In genomic region chr5:112552786-112553185, GRCm38 (mm10) we compare ENCODE assay signal across 14 mouse cellular contexts. TPM values are rescaled to one million over a fixed set of nuclear protein-coding genes. Genes with fewer than 3 reads are reported as not detected.
A peak's percentile ranks its signal among the peaks of the same experiment; 100 is the strongest.
DNase-seq lines count a peak whose midpoint lies in the region; ATAC-seq and TF ChIP-seq lines count a peak whose summit lies in the region.
"Had no signal": no experiment of that assay in that cellular context is flagged by ENCODE, and none has a peak within 500 bp of the region (broad histone marks: within the 10 kb centered on the region; RNA-seq: fewer than 3 reads in every experiment).

No protein-coding gene starts in this region.

- no peak for DNase-seq in forebrain, embryonic 10.5 days (ENCODE audit: extremely low spot score, low spot score)
- DNase-seq in hindbrain, postnatal 0 days (ENCODE audit: low spot score): peak; percentile 40
- no peak for DNase-seq in hindbrain, embryonic 14.5 days (ENCODE audit: low spot score)
- peak; percentile 54 for DNase-seq in right cerebral cortex, postnatal 14 days
- no peak for DNase-seq in right cerebral cortex, postnatal 36 days (ENCODE audit: low spot score in 2 of 2)
- DNase-seq: adrenal gland, adult 2 months had no signal

- no peak overlapping the region for H3K9ac ChIP-seq in forebrain, embryonic 16.5 days (replicated peaks; ENCODE audit: low read depth, low read length)
- H3K9ac ChIP-seq in hindbrain, postnatal 0 days (replicated peaks; ENCODE audit: low read length): no peak overlapping the region
- no peak overlapping the region for H3K9ac ChIP-seq in hindbrain, embryonic 14.5 days
- no peak overlapping the region for H3K9ac ChIP-seq in neural tube, embryonic 15.5 days (replicated peaks)
- H3K9ac ChIP-seq in kidney, embryonic 14.5 days (ENCODE audit: low read depth, low read length): no peak overlapping the region
- H3K9ac ChIP-seq: embryonic facial prominence, embryonic 13.5 days; limb, embryonic 15.5 days; liver, embryonic 15.5 days had no signal

- no peak for TF ChIP-seq CTCF in hindbrain, postnatal 0 days (IDR thresholded peaks at IDR 0.05; ENCODE audit: low read depth)

- no peak for ATAC-seq in forebrain, embryonic 16.5 days
- no peak for ATAC-seq in hindbrain, postnatal 0 days
- ATAC-seq in hindbrain, embryonic 14.5 days (ENCODE audit: low FRiP score): no peak
- ATAC-seq in neural tube, embryonic 15.5 days (ENCODE audit: low FRiP score): no peak
- no peak for ATAC-seq in kidney, embryonic 14.5 days (ENCODE audit: low FRiP score, low TSS enrichment)

- 0 out of 2 replicates have a peak overlapping the region, but pooled peaks have one; percentile 25 for H3K27ac ChIP-seq in forebrain, embryonic 10.5 days
- H3K27ac ChIP-seq in forebrain, embryonic 16.5 days (ENCODE audit: low read length): no peak overlapping the region
- H3K27ac ChIP-seq in hindbrain, postnatal 0 days: 0 out of 2 replicates have a peak overlapping the region, but pooled peaks have one; percentile 78
- H3K27ac ChIP-seq in hindbrain, embryonic 14.5 days: no peak overlapping the region
- 0 out of 2 replicates have a peak overlapping the region, but pooled peaks have one; percentile 33 for H3K27ac ChIP-seq in neural tube, embryonic 15.5 days (replicated peaks)
- no peak overlapping the region for H3K27ac ChIP-seq in kidney, embryonic 14.5 days (ENCODE audit: low read depth, low read length)
- H3K27ac ChIP-seq: embryonic facial prominence, embryonic 13.5 days; kidney, postnatal 0 days; limb, embryonic 15.5 days; liver, embryonic 15.5 days had no signal

- WGBS in forebrain, embryonic 10.5 days: 90% methylated on average over 15 of the region's 15 CpGs
- WGBS in forebrain, embryonic 16.5 days: 83% methylated on average over 15 of the region's 15 CpGs
- 88% methylated on average over 15 of the region's 15 CpGs for WGBS in hindbrain, postnatal 0 days
- 87% methylated on average over 15 of the region's 15 CpGs for WGBS in hindbrain, embryonic 14.5 days
- 85% methylated on average over 15 of the region's 15 CpGs for WGBS in neural tube, embryonic 15.5 days
- WGBS in kidney, embryonic 14.5 days: 88% methylated on average over 15 of the region's 15 CpGs

- H3K4me2 ChIP-seq in forebrain, embryonic 16.5 days (ENCODE audit: low read length): no peak overlapping the region
- no peak overlapping the region for H3K4me2 ChIP-seq in hindbrain, postnatal 0 days (ENCODE audit: low read depth, low read length)
- no peak overlapping the region for H3K4me2 ChIP-seq in hindbrain, embryonic 14.5 days (replicated peaks)
- no peak overlapping the region for H3K4me2 ChIP-seq in neural tube, embryonic 15.5 days
- H3K4me2 ChIP-seq in kidney, embryonic 14.5 days (replicated peaks; ENCODE audit: low read depth, low read length): no peak overlapping the region
- H3K4me2 ChIP-seq: embryonic facial prominence, embryonic 13.5 days; limb, embryonic 15.5 days; liver, embryonic 15.5 days had no signal

- H3K9me3 ChIP-seq in forebrain, embryonic 10.5 days: no peaks in the 10 kb centered on the region
- no peaks in the 10 kb centered on the region for H3K9me3 ChIP-seq in forebrain, embryonic 16.5 days (ENCODE audit: control insufficient read depth, low read length)
- H3K9me3 ChIP-seq in hindbrain, postnatal 0 days (ENCODE audit: low read length): no peaks in the 10 kb centered on the region
- H3K9me3 ChIP-seq in hindbrain, embryonic 14.5 days (ENCODE audit: control insufficient read depth, low read length): no peaks in the 10 kb centered on the region
- no peaks in the 10 kb centered on the region for H3K9me3 ChIP-seq in neural tube, embryonic 15.5 days (replicated peaks)
- H3K9me3 ChIP-seq in kidney, embryonic 14.5 days (ENCODE audit: control insufficient read depth, low read length): no peaks in the 10 kb centered on the region
- H3K9me3 ChIP-seq: embryonic facial prominence, embryonic 13.5 days; limb, embryonic 15.5 days; liver, embryonic 15.5 days had no signal

- no peaks in the 10 kb centered on the region for H3K36me3 ChIP-seq in forebrain, embryonic 10.5 days (replicated peaks)
- H3K36me3 ChIP-seq in forebrain, embryonic 16.5 days (ENCODE audit: control insufficient read depth, insufficient read depth): no peaks in the 10 kb centered on the region
- no peaks in the 10 kb centered on the region for H3K36me3 ChIP-seq in hindbrain, postnatal 0 days (ENCODE audit: insufficient read depth, low read length)
- H3K36me3 ChIP-seq in hindbrain, embryonic 14.5 days (replicated peaks; ENCODE audit: control insufficient read depth, insufficient read depth): no peaks in the 10 kb centered on the region
- H3K36me3 ChIP-seq in neural tube, embryonic 15.5 days: no peaks in the 10 kb centered on the region
- no peaks in the 10 kb centered on the region for H3K36me3 ChIP-seq in kidney, embryonic 14.5 days (ENCODE audit: control insufficient read depth, insufficient read depth, low read length)
- H3K36me3 ChIP-seq: embryonic facial prominence, embryonic 13.5 days; limb, embryonic 15.5 days; liver, embryonic 15.5 days had no signal

- H3K4me3 ChIP-seq in forebrain, embryonic 10.5 days: no peak overlapping the region
- no peak overlapping the region for H3K4me3 ChIP-seq in forebrain, embryonic 16.5 days (replicated peaks; ENCODE audit: low read length)
- no peak overlapping the region for H3K4me3 ChIP-seq in hindbrain, postnatal 0 days (ENCODE audit: low read length)
- no peak overlapping the region for H3K4me3 ChIP-seq in hindbrain, embryonic 14.5 days (replicated peaks; ENCODE audit: low read length)
- H3K4me3 ChIP-seq in neural tube, embryonic 15.5 days (replicated peaks): no peak overlapping the region
- H3K4me3 ChIP-seq in kidney, embryonic 14.5 days (ENCODE audit: low read length): no peak overlapping the region
- H3K4me3 ChIP-seq: embryonic facial prominence, embryonic 13.5 days; limb, embryonic 15.5 days; liver, embryonic 15.5 days had no signal

- H3K27me3 ChIP-seq in forebrain, embryonic 10.5 days (ENCODE audit: poor library complexity, severe bottlenecking): peaks cover 5% of the 10 kb centered on the region; the same call in 1 of the 2 replicates
- no peaks in the 10 kb centered on the region for H3K27me3 ChIP-seq in forebrain, embryonic 16.5 days (replicated peaks; ENCODE audit: control insufficient read depth, insufficient read depth, low read length)
- no peaks in the 10 kb centered on the region for H3K27me3 ChIP-seq in hindbrain, postnatal 0 days (ENCODE audit: insufficient read depth, low read length)
- H3K27me3 ChIP-seq in hindbrain, embryonic 14.5 days (ENCODE audit: control insufficient read depth, insufficient read depth, low read length): no peaks in the 10 kb centered on the region
- no peaks in the 10 kb centered on the region for H3K27me3 ChIP-seq in neural tube, embryonic 15.5 days (replicated peaks)
- H3K27me3 ChIP-seq in kidney, embryonic 14.5 days (ENCODE audit: control insufficient read depth, insufficient read depth, low read length): no peaks in the 10 kb centered on the region
- H3K27me3 ChIP-seq: limb, embryonic 15.5 days; liver, embryonic 15.5 days had no signal

- peaks cover 42% of the 10 kb centered on the region for H3K4me1 ChIP-seq in forebrain, embryonic 10.5 days
- H3K4me1 ChIP-seq in forebrain, embryonic 16.5 days (replicated peaks; ENCODE audit: control insufficient read depth, insufficient read depth, low read length): peaks cover 50% of the 10 kb centered on the region
- peaks cover 46% of the 10 kb centered on the region for H3K4me1 ChIP-seq in hindbrain, postnatal 0 days (ENCODE audit: insufficient read depth, low read length)
- H3K4me1 ChIP-seq in hindbrain, embryonic 14.5 days (replicated peaks; ENCODE audit: control insufficient read depth, insufficient read depth, low read length): peaks cover 59% of the 10 kb centered on the region
- H3K4me1 ChIP-seq in neural tube, embryonic 15.5 days: peaks cover 62% of the 10 kb centered on the region
- H3K4me1 ChIP-seq in kidney, embryonic 14.5 days (ENCODE audit: control insufficient read depth, insufficient read depth, low read length): 0 out of 2 replicates have a peak, but pooled peaks cover 4% of the 10 kb centered on the region
- H3K4me1 ChIP-seq: liver, embryonic 15.5 days had no signal

RNA-seq across cellular contexts. Expression of gene Sez6l, which starts 24.2 kb away (rescaled TPM):
- polyA plus RNA-seq in forebrain, embryonic 10.5 days (2016; fragmentation: Nextera tagmentation; extraction: Ambion mirVana): 0.65 and 1.4 TPM in 2 replicates
- 32.2 and 41.9 TPM in 2 replicates for polyA plus RNA-seq in forebrain, embryonic 16.5 days (2015; fragmentation: Nextera tagmentation; extraction: Ambion mirVana)
- total RNA-seq in hindbrain, postnatal 0 days (2014; rRNA removed): 80.1 and 93.5 TPM in 2 replicates
- 39.5 and 43.5 TPM in 2 replicates for polyA plus RNA-seq in hindbrain, postnatal 0 days (2015; fragmentation: Nextera tagmentation; extraction: Ambion mirVana)
- polyA plus RNA-seq in hindbrain, embryonic 14.5 days (2014; fragmentation: Nextera tagmentation; extraction: Ambion mirVana): 35.5 and 38.0 TPM in 2 replicates
- 26.7 and 32.5 TPM in 2 replicates for polyA plus RNA-seq in neural tube, embryonic 15.5 days (2015; fragmentation: Nextera tagmentation; extraction: Ambion mirVana)
- 0.23 and 0.26 TPM in 2 replicates for polyA plus RNA-seq in kidney, embryonic 14.5 days (2014; fragmentation: Nextera tagmentation; extraction: Ambion mirVana)
- total RNA-seq: MEL had no signal

Comparison
In these comparisons a context has a peak if more than half of its experiments do, and no peak if none do; other contexts are left out.
1. DNase-seq: peak in hindbrain, postnatal 0 days (single experiment) and right cerebral cortex, postnatal 14 days (single experiment); none in forebrain, embryonic 10.5 days (single experiment), hindbrain, embryonic 14.5 days (single experiment) and right cerebral cortex, postnatal 36 days (0 of 2).
2. H3K27ac ChIP-seq: peak in forebrain, embryonic 10.5 days (single experiment), hindbrain, postnatal 0 days (single experiment) and neural tube, embryonic 15.5 days (single experiment); none in forebrain, embryonic 16.5 days (single experiment), hindbrain, embryonic 14.5 days (single experiment) and kidney, embryonic 14.5 days (single experiment).
3. RNA of gene Sez6l, which starts 24.2 kb away (polyA plus RNA-seq): 39.5 to 43.5 TPM in hindbrain, postnatal 0 days, 32.2 to 41.9 TPM in forebrain, embryonic 16.5 days, 35.5 to 38.0 TPM in hindbrain, embryonic 14.5 days and 26.7 to 32.5 TPM in neural tube, embryonic 15.5 days; 0.65 to 1.4 TPM in forebrain, embryonic 10.5 days and 0.23 to 0.26 TPM in kidney, embryonic 14.5 days; every median in the first group is over 10 times any median in the second.